Mouse (Mus musculus) pancreas, adult 10 weeks (tissue): Measurements from ENCODE around the gene Olfr456. TPM values are rescaled to one million over a fixed set of nuclear protein-coding genes. Genes with fewer than 3 reads are reported as not detected.

Source experiments
- polyA plus RNA-seq: library from polyadenylated mRNA; stranded (reverse); fragments of 350-450 nt; fragmentation: Illumina TruSeq; extraction: RNeasy Lipid Tissue Mini Kit (QIAGEN cat#74804); gene quantifications from one replicate; pipeline ENCODE4 v1.2.3, GENCODE M21; 2015; ENCODE audit warnings: low read depth, low replicate concordance; ENCODE audit not compliant: insufficient read depth

Gene Olfr456
- polyA plus RNA-seq = not detected

GRCm38 (mm10) chr6:42487114-42487513, at the start of gene Olfr456:
Gene Olfr456, minus strand, starts transcription at chr6:42487214.

DNA sequence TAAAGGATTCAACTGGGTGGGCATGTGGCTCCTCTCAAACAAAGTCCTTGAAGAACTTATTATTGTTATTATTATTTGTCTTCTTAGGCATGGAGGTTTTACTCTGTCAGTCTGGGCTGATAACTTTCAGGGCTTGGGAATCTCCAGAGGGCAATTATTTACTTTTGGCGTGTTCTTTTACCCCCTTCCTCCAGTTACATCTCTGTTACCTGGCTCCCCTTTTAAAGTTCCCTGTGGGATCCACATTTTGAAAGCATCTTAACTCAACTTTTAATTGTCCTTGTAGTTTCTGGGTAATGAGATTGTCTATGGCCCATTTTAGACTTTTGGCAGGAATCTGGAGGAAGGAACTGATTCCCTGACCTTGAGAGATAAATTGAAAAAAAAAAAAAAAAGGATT, 10.8 kb downstream of the Olfr456 start, which contains the start of gene Olfr457:
Gene Olfr457, minus strand, starts transcription at position 101 of the 400 bp plus-strand sequence.

DNA sequence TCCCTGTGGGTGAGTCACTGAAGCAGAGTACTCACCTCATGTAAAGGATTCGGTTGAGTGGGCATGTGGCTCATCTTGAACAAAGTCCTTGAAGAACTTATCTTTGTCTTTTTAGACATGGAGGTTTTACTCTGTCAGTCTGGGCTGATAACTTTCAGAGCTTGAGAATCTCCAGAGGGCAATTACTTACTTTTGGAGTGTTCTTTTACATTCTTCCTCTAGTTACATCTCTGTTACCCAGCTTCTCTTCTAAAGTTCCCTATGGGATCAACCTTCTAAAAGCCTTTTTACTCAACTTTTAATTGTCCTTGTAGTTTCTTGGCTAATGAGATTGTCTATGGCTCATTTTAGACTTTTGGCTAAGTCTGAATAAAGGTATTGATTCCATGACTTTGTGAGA, 21.9 kb downstream of the Olfr456 start, which contains the start of gene Olfr458:
Gene Olfr458, minus strand, starts transcription at position 101 of the 400 bp plus-strand sequence.

Other genes starting within 250 kb of the Olfr456 start
- 14.2 TPM for gene Gstk1, start 241.3 kb downstream of the Olfr456 start, polyA plus RNA-seq
- not detected for gene Tmem139, start 225.2 kb downstream of the Olfr456 start, polyA plus RNA-seq
- 6.7 TPM for gene Casp2, start 222.2 kb downstream of the Olfr456 start, polyA plus RNA-seq
- gene Clcn1, start 200.5 kb downstream of the Olfr456 start, polyA plus RNA-seq = not detected
- 0.18 TPM for gene Fam131b, start 162.6 kb downstream of the Olfr456 start, polyA plus RNA-seq
- 21.8 TPM for gene Zyx, start 137.6 kb downstream of the Olfr456 start, polyA plus RNA-seq
- 1.8 TPM for gene Epha1, start 113.9 kb downstream of the Olfr456 start, polyA plus RNA-seq
- gene Tas2r143, start 87.0 kb downstream of the Olfr456 start, polyA plus RNA-seq = not detected
- not detected for gene Tas2r135, start 81.8 kb downstream of the Olfr456 start, polyA plus RNA-seq
- not detected for gene Tas2r126, start 52.7 kb downstream of the Olfr456 start, polyA plus RNA-seq
- not detected for gene Olfr458, start 22.0 kb downstream of the Olfr456 start, polyA plus RNA-seq
- not detected for gene Olfr457, start 10.9 kb downstream of the Olfr456 start, polyA plus RNA-seq
- not detected for gene Olfr455, start 60.4 kb upstream of the Olfr456 start, polyA plus RNA-seq
- not detected for gene Tcaf3, start 110.5 kb upstream of the Olfr456 start, polyA plus RNA-seq
- 1.8 TPM for gene Tcaf2, start 158.0 kb upstream of the Olfr456 start, polyA plus RNA-seq
- 4.2 TPM for gene Tcaf1, start 222.9 kb upstream of the Olfr456 start, polyA plus RNA-seq